Comparison of ENCODE assay signal across 27 mouse cellular contexts in genomic region chr9:80052951-80053350, GRCm38 (mm10). TPM values are rescaled to one million over a fixed set of nuclear protein-coding genes. Genes with fewer than 3 reads are reported as not detected.
A peak's percentile ranks its signal among the peaks of the same experiment; 100 is the strongest.
DNase-seq lines count a peak whose midpoint lies in the region; ATAC-seq and TF ChIP-seq lines count a peak whose summit lies in the region.
"Had no signal": no experiment of that assay in that cellular context is flagged by ENCODE, and none has a peak within 500 bp of the region (broad histone marks: within the 10 kb centered on the region; RNA-seq: fewer than 3 reads in every experiment).

No protein-coding gene starts in this region.

- H3K27ac ChIP-seq in ES-E14 (ENCODE audit: insufficient read depth, low read depth, low read length, poor library complexity, severe bottlenecking), result no peak overlapping the region
- no peak overlapping the region for H3K27ac ChIP-seq in liver, embryonic 12.5 days

- no peaks in the 10 kb centered on the region for H3K36me3 ChIP-seq in E14TG2a.4 (ENCODE audit: insufficient read depth, low read length)
- H3K36me3 ChIP-seq in ES-E14 (ENCODE audit: control insufficient read depth, insufficient read depth, low read length, poor library complexity, severe bottlenecking), result no peaks in the 10 kb centered on the region
- no peaks in the 10 kb centered on the region for H3K36me3 ChIP-seq in liver, embryonic 12.5 days
- H3K36me3 ChIP-seq: G1E had no signal

- DNase-seq in A20 (ENCODE audit: low read depth, low spot score) (peak; percentile 90), ES-E14 (ENCODE audit: low read depth, low spot score) (no peak), R1 (ENCODE audit: low read depth, low spot score) (peak; percentile 48)
- DNase-seq in ovary, adult 18-20 months (ENCODE audit: low spot score), result no peak
- no peak for DNase-seq in layer of hippocampus, adult 9-11 months
- DNase-seq: adrenal gland, adult 2 months; adrenal gland, adult 8-10 months; adrenal gland, postnatal 10 days; adrenal gland, postnatal 14 days; adrenal gland, postnatal 25 days; adrenal gland, postnatal 36 days; B cell, adult 2 months; cerebellum, adult 11 months; cerebellum, adult 11-12 months; cerebellum, adult 18-20 months; cerebellum, adult 2 months; cerebellum, adult 8-10 months; cerebellum, adult 9-10 months had no signal

- in situ Hi-C loops in ES-E14 (cut with MboI; ENCODE audit: low sequenced_read_pairs in 2 of 2, unreplicated experiment in 2 of 2), result no loop called here

- H3K4me1 ChIP-seq in E14TG2a.4 (replicated peaks; ENCODE audit: low read depth, low read length) (no peaks in the 10 kb centered on the region), ES-E14 (ENCODE audit: control insufficient read depth in 2 of 2, insufficient read depth in 2 of 2, low read length in 2 of 2, poor library complexity in 1 of 2) (no peaks in the 10 kb centered on the region)
- no peaks in the 10 kb centered on the region for H3K4me1 ChIP-seq in liver, embryonic 12.5 days

- H3K9me3 ChIP-seq in E14TG2a.4 (ENCODE audit: low read length), result peaks cover 25% of the 10 kb centered on the region
- H3K9me3 ChIP-seq in ES-E14 (ENCODE audit: control insufficient read depth, insufficient read depth, low read depth, low read length), result no peaks in the 10 kb centered on the region
- no peaks in the 10 kb centered on the region for H3K9me3 ChIP-seq in liver, embryonic 12.5 days (replicated peaks)

- no peak overlapping the region for H3K4me2 ChIP-seq in liver, embryonic 12.5 days

- H3K9ac ChIP-seq in ES-E14 (ENCODE audit: insufficient read depth, low read depth, low read length, poor library complexity, severe bottlenecking), result no peak overlapping the region
- no peak overlapping the region for H3K9ac ChIP-seq in liver, embryonic 12.5 days

- no peak for TF ChIP-seq CTCF in E14TG2a.4 (conservative IDR thresholded peaks at IDR 0.05; ENCODE audit: low read length)

- 54% methylated on average over 5 of the region's 5 CpGs for WGBS in liver, embryonic 12.5 days (ENCODE audit: insufficient replicate concordance)

- peak overlapping the region; percentile 54 for H3K4me3 ChIP-seq in E14TG2a.4 (replicated peaks; ENCODE audit: low read length)
- H3K4me3 ChIP-seq in ES-E14 (ENCODE audit: insufficient read depth in 1 of 2, low read depth in 1 of 2, low read length in 2 of 2, poor library complexity in 1 of 2, severe bottlenecking in 1 of 2), result peak overlapping the region; percentile 28 to 54; a peak in 3 of 4 replicates
- H3K4me3 ChIP-seq in liver, embryonic 12.5 days, result no peak overlapping the region

- no peak for ATAC-seq in monocyte, adult 5-6 weeks (replicated peaks; ENCODE audit: insufficient number of reproducible peaks, low FRiP score, low TSS enrichment, poor library complexity, severe bottlenecking)
- ATAC-seq in liver, embryonic 12.5 days, result no peak
- ATAC-seq: activated CD4-positive, CD25-positive, alpha-beta regulatory T cell, adult 4 months; CD4-positive, CD25-positive, alpha-beta regulatory T cell, adult 4 months; Patski had no signal

- H3K27me3 ChIP-seq in E14TG2a.4 (ENCODE audit: insufficient read depth, low read length), result no peaks in the 10 kb centered on the region
- no peaks in the 10 kb centered on the region for H3K27me3 ChIP-seq in liver, embryonic 12.5 days (replicated peaks)
- H3K27me3 ChIP-seq: CH12.LX, Patski had no signal

TF ChIP-seq in ES-E14, 5 proteins besides CTCF, POLR2A, EP300 and RAD21:
- TF ChIP-seq MAFK (IDR thresholded peaks at IDR 0.05; ENCODE audit: insufficient read depth, low read depth, low read length) (no peak), CHD2 (IDR thresholded peaks at IDR 0.05; ENCODE audit: low read depth, low read length) (no peak)

RNA-seq across cellular contexts. Expression of gene Senp6, which starts 13.8 kb away (rescaled TPM):
- 86.7 and 95.2 TPM in 2 replicates for total RNA-seq in ES-E14 (2012; rRNA removed)
- 158 to 223 TPM (median 179 TPM) in 3 replicates for total RNA-seq in monocyte, adult 5-6 weeks (2017)
- polyA plus RNA-seq in liver, embryonic 12.5 days (2016; fragmentation: Nextera tagmentation; extraction: Ambion mirVana), result 29.8 and 30.7 TPM in 2 replicates

RNA-seq across cellular contexts. Expression of gene Filip1, which starts 40.3 kb away (rescaled TPM):
- 0.09 and 0.21 TPM in 2 replicates for total RNA-seq in ES-E14 (2012; rRNA removed)
- total RNA-seq in monocyte, adult 5-6 weeks (2017), result 1.9 TPM in 1 of 3 replicates, not detected in the others
- 0.94 and 1.2 TPM in 2 replicates for polyA plus RNA-seq in liver, embryonic 12.5 days (2016; fragmentation: Nextera tagmentation; extraction: Ambion mirVana)
- total RNA-seq: MEL had no signal
- polyA plus RNA-seq: G1E, Patski had no signal

Comparison
In these comparisons a context has a peak if more than half of its experiments do, and no peak if none do; other contexts are left out.
1. DNase-seq: peak in A20 (single experiment) and R1 (single experiment); none in ES-E14 (single experiment), ovary, adult 18-20 months (single experiment) and layer of hippocampus, adult 9-11 months (single experiment).